9 mouse cellular contexts compared by ENCODE assay signal in genomic region chr8:87837266-87837665, GRCm38 (mm10).
DNase-seq lines count a peak whose midpoint lies in the region; ATAC-seq and TF ChIP-seq lines count a peak whose summit lies in the region.
"Had no signal": no experiment of that assay in that cellular context is flagged by ENCODE, and none has a peak within 500 bp of the region (broad histone marks: within the 10 kb centered on the region; RNA-seq: fewer than 3 reads in every experiment).

No protein-coding gene starts in this region.

- DNase-seq in heart, adult 2 months, result no peak
- no peak for DNase-seq in embryonic facial prominence, embryonic 11.5 days (ENCODE audit: low spot score)
- DNase-seq in frontal cortex, postnatal 14 days (ENCODE audit: low spot score in 2 of 2), result no peak
- DNase-seq in spleen, adult 18-20 months, result no peak
- no peak for DNase-seq in kidney, postnatal 4 days

- H3K27me3 ChIP-seq in heart, embryonic 13.5 days (replicated peaks), result 0 out of 2 replicates have a peak, but pooled peaks cover 3% of the 10 kb centered on the region
- no peaks in the 10 kb centered on the region for H3K27me3 ChIP-seq in heart, adult 2 months (ENCODE audit: control insufficient read depth, insufficient read depth, low read length)
- no peaks in the 10 kb centered on the region for H3K27me3 ChIP-seq in embryonic facial prominence, embryonic 11.5 days (ENCODE audit: control insufficient read depth, insufficient read depth, low read length)
- no peaks in the 10 kb centered on the region for H3K27me3 ChIP-seq in hindbrain, embryonic 12.5 days
- H3K27me3 ChIP-seq in midbrain, embryonic 13.5 days, result no peaks in the 10 kb centered on the region

- intact Hi-C loops in heart, adult 2 months (cut with DNase I), result no loop called here

- TF ChIP-seq POLR2A in heart, adult 2 months (IDR thresholded peaks at IDR 0.05; ENCODE audit: insufficient read depth, low read depth, low read length), result no peak

- no peak for TF ChIP-seq EP300 in heart, adult 2 months (IDR thresholded peaks at IDR 0.05; ENCODE audit: insufficient read depth, low read depth, low read length)

- no peaks in the 10 kb centered on the region for H3K36me3 ChIP-seq in heart, embryonic 13.5 days
- no peaks in the 10 kb centered on the region for H3K36me3 ChIP-seq in heart, adult 2 months (ENCODE audit: control insufficient read depth, insufficient read depth, low read length)
- H3K36me3 ChIP-seq in embryonic facial prominence, embryonic 11.5 days (replicated peaks; ENCODE audit: control insufficient read depth, insufficient read depth, low read depth, low read length), result no peaks in the 10 kb centered on the region
- no peaks in the 10 kb centered on the region for H3K36me3 ChIP-seq in hindbrain, embryonic 12.5 days
- peaks cover 3% of the 10 kb centered on the region; the same call in 1 of the 2 replicates for H3K36me3 ChIP-seq in midbrain, embryonic 13.5 days

- H3K4me1 ChIP-seq in heart, embryonic 13.5 days, result peaks cover 62% of the 10 kb centered on the region
- peaks cover 1% of the 10 kb centered on the region for H3K4me1 ChIP-seq in heart, adult 2 months (ENCODE audit: control insufficient read depth, insufficient read depth, low read length)
- peaks cover 42% of the 10 kb centered on the region for H3K4me1 ChIP-seq in embryonic facial prominence, embryonic 11.5 days (ENCODE audit: control insufficient read depth, insufficient read depth, low read length)
- H3K4me1 ChIP-seq in hindbrain, embryonic 12.5 days, result peaks cover 67% of the 10 kb centered on the region
- peaks cover 71% of the 10 kb centered on the region for H3K4me1 ChIP-seq in midbrain, embryonic 13.5 days (replicated peaks)

- H3K4me2 ChIP-seq in heart, embryonic 13.5 days, result peak overlapping the region; percentile 60
- H3K4me2 ChIP-seq in embryonic facial prominence, embryonic 11.5 days (ENCODE audit: low read depth, low read length), result peak overlapping the region; percentile 19; the same call in 1 of the 2 replicates
- H3K4me2 ChIP-seq in hindbrain, embryonic 12.5 days (replicated peaks), result peak overlapping the region; percentile 35
- H3K4me2 ChIP-seq in midbrain, embryonic 13.5 days (replicated peaks), result peak overlapping the region; percentile 46

- peak overlapping the region; percentile 24 for H3K4me3 ChIP-seq in heart, embryonic 13.5 days
- no peak overlapping the region for H3K4me3 ChIP-seq in heart, adult 2 months
- H3K4me3 ChIP-seq in embryonic facial prominence, embryonic 11.5 days (ENCODE audit: low read depth, low read length), result no peak overlapping the region
- no peak overlapping the region for H3K4me3 ChIP-seq in hindbrain, embryonic 12.5 days
- peak overlapping the region; percentile 10; the same call in 1 of the 2 replicates for H3K4me3 ChIP-seq in midbrain, embryonic 13.5 days (replicated peaks)

- 27% methylated on average over 6 of the region's 6 CpGs for WGBS in heart, embryonic 13.5 days
- 67% methylated on average over 6 of the region's 6 CpGs for WGBS in heart, adult 2 months
- WGBS in embryonic facial prominence, embryonic 11.5 days, result 19% methylated on average over 6 of the region's 6 CpGs
- WGBS in hindbrain, embryonic 12.5 days, result 20% methylated on average over 4 of the region's 6 CpGs
- 4% methylated on average over 6 of the region's 6 CpGs for WGBS in midbrain, embryonic 13.5 days

- no peaks in the 10 kb centered on the region for H3K79me2 ChIP-seq in heart, adult 2 months (replicated peaks; ENCODE audit: control insufficient read depth, insufficient read depth, low read length)

- no peak for TF ChIP-seq CTCF in heart, adult 2 months (IDR thresholded peaks at IDR 0.05)

- peak overlapping the region; percentile 67 for H3K9ac ChIP-seq in heart, embryonic 13.5 days
- no peak overlapping the region for H3K9ac ChIP-seq in heart, adult 2 months (ENCODE audit: low read depth, low read length)
- 0 out of 2 replicates have a peak overlapping the region, but pooled peaks have one; percentile 9 for H3K9ac ChIP-seq in embryonic facial prominence, embryonic 11.5 days (replicated peaks; ENCODE audit: low read length)
- 0 out of 2 replicates have a peak overlapping the region, but pooled peaks have one; percentile 1 for H3K9ac ChIP-seq in hindbrain, embryonic 12.5 days
- H3K9ac ChIP-seq in midbrain, embryonic 13.5 days (replicated peaks), result peak overlapping the region; percentile 54

- peak overlapping the region; percentile 86 for H3K27ac ChIP-seq in heart, embryonic 13.5 days (replicated peaks)
- no peak overlapping the region for H3K27ac ChIP-seq in heart, adult 2 months
- peak overlapping the region; percentile 73 for H3K27ac ChIP-seq in embryonic facial prominence, embryonic 11.5 days (replicated peaks; ENCODE audit: low read depth, low read length)
- H3K27ac ChIP-seq in hindbrain, embryonic 12.5 days, result peak overlapping the region; percentile 87
- peak overlapping the region; percentile 92 for H3K27ac ChIP-seq in midbrain, embryonic 13.5 days

- ATAC-seq in heart, embryonic 13.5 days (ENCODE audit: extremely low read depth, insufficient number of reproducible peaks, low FRiP score, low TSS enrichment), result no peak; the same call in 1 of the 2 replicates
- peak; percentile 2; the same call in 1 of the 2 replicates for ATAC-seq in embryonic facial prominence, embryonic 11.5 days (replicated peaks; ENCODE audit: insufficient number of reproducible peaks, low FRiP score, low TSS enrichment, low read depth)
- peak; percentile 58 for ATAC-seq in hindbrain, embryonic 12.5 days (ENCODE audit: low FRiP score)
- peak; percentile 43; the same call in 1 of the 2 replicates for ATAC-seq in midbrain, embryonic 13.5 days
- ATAC-seq: Patski had no signal

- no peaks in the 10 kb centered on the region for H3K9me3 ChIP-seq in heart, embryonic 13.5 days
- no peaks in the 10 kb centered on the region for H3K9me3 ChIP-seq in embryonic facial prominence, embryonic 11.5 days (replicated peaks; ENCODE audit: control insufficient read depth, low read length)
- no peaks in the 10 kb centered on the region for H3K9me3 ChIP-seq in hindbrain, embryonic 12.5 days (replicated peaks)
- no peaks in the 10 kb centered on the region for H3K9me3 ChIP-seq in midbrain, embryonic 13.5 days

Comparison
In these comparisons a context has a peak if more than half of its experiments do, and no peak if none do; other contexts are left out.
1. H3K4me3 ChIP-seq: peak in heart, embryonic 13.5 days (single experiment) and midbrain, embryonic 13.5 days (single experiment); none in heart, adult 2 months (single experiment), embryonic facial prominence, embryonic 11.5 days (single experiment) and hindbrain, embryonic 12.5 days (single experiment).
2. Peak in every context shown above with its lines, with median percentiles within 50 percentile points of each other: H3K4me2 ChIP-seq.